Mouse (Mus musculus): Measurements from ENCODE around the gene Egln2. TPM values are rescaled to one million over a fixed set of nuclear protein-coding genes. Genes with fewer than 3 reads are reported as not detected.

Gene Egln2
- polyA plus RNA-seq, 1 experiment from 2014 or later = 91.5 TPM

GRCm38 (mm10) chr7:27131387-27131786, 35.2 kb downstream of the Egln2 start:
- H3K27me3 ChIP-seq (ENCODE audit: control insufficient read depth, insufficient read depth, low read depth, low read length) = no peaks in the 10 kb centered on the region
- no peaks in the 10 kb centered on the region for H3K36me3 ChIP-seq (ENCODE audit: control insufficient read depth, insufficient read depth, low read length)
- H3K9me3 ChIP-seq (replicated peaks; ENCODE audit: control insufficient read depth, low read length, poor library complexity, severe bottlenecking) = no peaks in the 10 kb centered on the region
- H3K4me3 ChIP-seq (ENCODE audit: low read depth, low read length) = no peak overlapping the region
- 64% methylated on average over 2 of the region's 2 CpGs for whole genome bisulfite sequencing
- H3K27ac ChIP-seq (ENCODE audit: low read length) = no peak overlapping the region
- ATAC-seq = no peak
- H3K4me2 ChIP-seq (ENCODE audit: low read length) = no peak overlapping the region
- no peaks in the 10 kb centered on the region for H3K4me1 ChIP-seq (ENCODE audit: control insufficient read depth, insufficient read depth, low read length)
- H3K9ac ChIP-seq (ENCODE audit: low read depth, low read length) = no peak overlapping the region

- Histone ChIP-seq H3K27me3 (ENCODE audit: control insufficient read depth, insufficient read depth, low read depth, low read length) (no peaks in the 10 kb centered on the region), H3K4me3 (ENCODE audit: low read depth, low read length) (no peak overlapping the region), H3K9me3 (replicated peaks; ENCODE audit: control insufficient read depth, low read length, poor library complexity, severe bottlenecking) (no peaks in the 10 kb centered on the region), H3K9ac (ENCODE audit: low read depth, low read length) (no peak overlapping the region), H3K27ac (ENCODE audit: low read length) (no peak overlapping the region), H3K4me2 (ENCODE audit: low read length) (no peak overlapping the region), H3K36me3 (ENCODE audit: control insufficient read depth, insufficient read depth, low read length) (no peaks in the 10 kb centered on the region), H3K4me1 (ENCODE audit: control insufficient read depth, insufficient read depth, low read length) (no peaks in the 10 kb centered on the region)
- 89% methylated on average over 22 of the region's 22 CpGs for WGBS
- no peak for ATAC-seq
These were observed 35.9 kb downstream of the Egln2 start for GRCm38 (mm10) chr7:27130521-27131370.

- Histone ChIP-seq H3K9ac (ENCODE audit: low read depth, low read length) (no peak overlapping the region), H3K4me1 (ENCODE audit: control insufficient read depth, insufficient read depth, low read length) (no peaks in the 10 kb centered on the region)
These were observed 36.8 kb downstream of the Egln2 start for GRCm38 (mm10) chr7:27129811-27130210.

GRCm38 (mm10) chr7:27128946-27129345, 37.7 kb downstream of the Egln2 start:
- no peak overlapping the region for H3K4me2 ChIP-seq (ENCODE audit: low read length)
- H3K4me1 ChIP-seq (ENCODE audit: control insufficient read depth, insufficient read depth, low read length) = no peaks in the 10 kb centered on the region
- H3K27me3 ChIP-seq (ENCODE audit: control insufficient read depth, insufficient read depth, low read depth, low read length) = no peaks in the 10 kb centered on the region
- no peaks in the 10 kb centered on the region for H3K9me3 ChIP-seq (replicated peaks; ENCODE audit: control insufficient read depth, low read length, poor library complexity, severe bottlenecking)
- H3K27ac ChIP-seq (ENCODE audit: low read length) = no peak overlapping the region
- H3K4me3 ChIP-seq (ENCODE audit: low read depth, low read length) = no peak overlapping the region
- no peak overlapping the region for H3K9ac ChIP-seq (ENCODE audit: low read depth, low read length)
- 91% methylated on average over 13 of the region's 13 CpGs for WGBS
- no peaks in the 10 kb centered on the region for H3K36me3 ChIP-seq (ENCODE audit: control insufficient read depth, insufficient read depth, low read length)
- ATAC-seq = no peak

More at GRCm38 (mm10) chr7:27129811-27130210, 36.8 kb downstream of the Egln2 start:
- no peak for ATAC-seq
- 89% methylated on average over 12 of the region's 12 CpGs for WGBS
- no peaks in the 10 kb centered on the region for H3K27me3 ChIP-seq (ENCODE audit: control insufficient read depth, insufficient read depth, low read depth, low read length)
- no peaks in the 10 kb centered on the region for H3K36me3 ChIP-seq (ENCODE audit: control insufficient read depth, insufficient read depth, low read length)
- H3K27ac ChIP-seq (ENCODE audit: low read length) = no peak overlapping the region
- H3K9me3 ChIP-seq (replicated peaks; ENCODE audit: control insufficient read depth, low read length, poor library complexity, severe bottlenecking) = no peaks in the 10 kb centered on the region
- H3K4me3 ChIP-seq (ENCODE audit: low read depth, low read length) = no peak overlapping the region
- no peak overlapping the region for H3K4me2 ChIP-seq (ENCODE audit: low read length)

- Histone ChIP-seq H3K27ac (ENCODE audit: low read length) (no peak overlapping the region), H3K4me3 (ENCODE audit: low read depth, low read length) (no peak overlapping the region), H3K27me3 (ENCODE audit: control insufficient read depth, insufficient read depth, low read depth, low read length) (no peaks in the 10 kb centered on the region), H3K36me3 (ENCODE audit: control insufficient read depth, insufficient read depth, low read length) (no peaks in the 10 kb centered on the region), H3K9ac (ENCODE audit: low read depth, low read length) (no peak overlapping the region), H3K9me3 (replicated peaks; ENCODE audit: control insufficient read depth, low read length, poor library complexity, severe bottlenecking) (no peaks in the 10 kb centered on the region), H3K4me2 (ENCODE audit: low read length) (no peak overlapping the region), H3K4me1 (ENCODE audit: control insufficient read depth, insufficient read depth, low read length) (no peaks in the 10 kb centered on the region)
- 46% methylated on average over 3 of the region's 3 CpGs for WGBS
- ATAC-seq = 0 out of 2 replicates have a peak, but pooled peaks have one; percentile 32
These were observed 38.4 kb downstream of the Egln2 start for GRCm38 (mm10) chr7:27128162-27128561.

- Histone ChIP-seq H3K4me2 (ENCODE audit: low read length) (no peak overlapping the region), H3K9me3 (replicated peaks; ENCODE audit: control insufficient read depth, low read length, poor library complexity, severe bottlenecking) (no peaks in the 10 kb centered on the region), H3K27me3 (ENCODE audit: control insufficient read depth, insufficient read depth, low read depth, low read length) (no peaks in the 10 kb centered on the region), H3K36me3 (ENCODE audit: control insufficient read depth, insufficient read depth, low read length) (no peaks in the 10 kb centered on the region), H3K27ac (ENCODE audit: low read length) (no peak overlapping the region), H3K4me1 (ENCODE audit: control insufficient read depth, insufficient read depth, low read length) (no peaks in the 10 kb centered on the region), H3K4me3 (ENCODE audit: low read depth, low read length) (no peak overlapping the region), H3K9ac (ENCODE audit: low read depth, low read length) (no peak overlapping the region)
- no peak for ATAC-seq
- WGBS = 88% methylated on average over 4 of the region's 4 CpGs
These were observed 41.6 kb downstream of the Egln2 start for GRCm38 (mm10) chr7:27124969-27125368.

GRCm38 (mm10) chr7:27124305-27124832, 42.2 kb downstream of the Egln2 start:
- no peak overlapping the region for H3K4me3 ChIP-seq (ENCODE audit: low read depth, low read length)
- no peaks in the 10 kb centered on the region for H3K9me3 ChIP-seq (replicated peaks; ENCODE audit: control insufficient read depth, low read length, poor library complexity, severe bottlenecking)
- no peaks in the 10 kb centered on the region for H3K36me3 ChIP-seq (ENCODE audit: control insufficient read depth, insufficient read depth, low read length)
- H3K27ac ChIP-seq (ENCODE audit: low read length) = no peak overlapping the region
- H3K9ac ChIP-seq (ENCODE audit: low read depth, low read length) = no peak overlapping the region
- no peak overlapping the region for H3K4me2 ChIP-seq (ENCODE audit: low read length)
- ATAC-seq = no peak
- no peaks in the 10 kb centered on the region for H3K4me1 ChIP-seq (ENCODE audit: control insufficient read depth, insufficient read depth, low read length)
- no peaks in the 10 kb centered on the region for H3K27me3 ChIP-seq (ENCODE audit: control insufficient read depth, insufficient read depth, low read depth, low read length)
- 80% methylated on average over 5 of the region's 5 CpGs for WGBS

- H3K4me2 ChIP-seq (ENCODE audit: low read length) = no peak within 1 kb of the TSS
- no peak for ATAC-seq
- H3K4me3 ChIP-seq (ENCODE audit: low read depth, low read length) = no peak within 1 kb of the TSS
- no peaks in the 10 kb centered on the region for H3K36me3 ChIP-seq (ENCODE audit: control insufficient read depth, insufficient read depth, low read length)
- H3K9ac ChIP-seq (ENCODE audit: low read depth, low read length) = no peak within 1 kb of the TSS
- no peaks in the 10 kb centered on the region for H3K4me1 ChIP-seq (ENCODE audit: control insufficient read depth, insufficient read depth, low read length)
- H3K9me3 ChIP-seq (replicated peaks; ENCODE audit: control insufficient read depth, low read length, poor library complexity, severe bottlenecking) = no peaks in the 10 kb centered on the region
- H3K27me3 ChIP-seq (ENCODE audit: control insufficient read depth, insufficient read depth, low read depth, low read length) = no peaks in the 10 kb centered on the region
- H3K27ac ChIP-seq (ENCODE audit: low read length) = no peak within 1 kb of the TSS
These were observed 46.9 kb downstream of the Egln2 start, which contains the start of gene Cyp2f2 for GRCm38 (mm10) chr7:27119676-27120075. TSS of gene Cyp2f2 (plus strand) at chr7:27119909.

GRCm38 (mm10) chr7:27118033-27118511, 48.5 kb downstream of the Egln2 start:
- WGBS = 72% methylated on average over 4 of the region's 4 CpGs
- no peaks in the 10 kb centered on the region for H3K9me3 ChIP-seq (replicated peaks; ENCODE audit: control insufficient read depth, low read length, poor library complexity, severe bottlenecking)

More at GRCm38 (mm10) chr7:27118033-27118511, 48.5 kb downstream of the Egln2 start:
- no peaks in the 10 kb centered on the region for H3K27me3 ChIP-seq (ENCODE audit: control insufficient read depth, insufficient read depth, low read depth, low read length)
- H3K36me3 ChIP-seq (ENCODE audit: control insufficient read depth, insufficient read depth, low read length) = no peaks in the 10 kb centered on the region
- H3K4me3 ChIP-seq (ENCODE audit: low read depth, low read length) = no peak overlapping the region
- ATAC-seq = no peak
- no peak overlapping the region for H3K27ac ChIP-seq (ENCODE audit: low read length)
- H3K4me1 ChIP-seq (ENCODE audit: control insufficient read depth, insufficient read depth, low read length) = no peaks in the 10 kb centered on the region
- no peak overlapping the region for H3K9ac ChIP-seq (ENCODE audit: low read depth, low read length)
- no peak overlapping the region for H3K4me2 ChIP-seq (ENCODE audit: low read length)
